Mouse (Mus musculus) liver, embryonic 14.5 days (tissue): ENCODE measurements at regions not wholly inside any gene's neighbourhood (a gene's known extent, or its start where the extent isn't known, plus 50 kb on each side); places are given as distances from the start of the nearest gene placed in this dataset.

Experiments
- CTCF ChIP-seq: IDR thresholded peaks from 2 replicates; pipeline ENCODE4 v1.5.1; 2016; ENCODE audit warnings: antibody characterized with exemption, low read depth, control low read depth
- EP300 ChIP-seq: IDR thresholded peaks from 2 replicates; pipeline ENCODE4 v1.6.1; 2016; ENCODE audit warnings: antibody characterized with exemption, low read depth

DNA sequence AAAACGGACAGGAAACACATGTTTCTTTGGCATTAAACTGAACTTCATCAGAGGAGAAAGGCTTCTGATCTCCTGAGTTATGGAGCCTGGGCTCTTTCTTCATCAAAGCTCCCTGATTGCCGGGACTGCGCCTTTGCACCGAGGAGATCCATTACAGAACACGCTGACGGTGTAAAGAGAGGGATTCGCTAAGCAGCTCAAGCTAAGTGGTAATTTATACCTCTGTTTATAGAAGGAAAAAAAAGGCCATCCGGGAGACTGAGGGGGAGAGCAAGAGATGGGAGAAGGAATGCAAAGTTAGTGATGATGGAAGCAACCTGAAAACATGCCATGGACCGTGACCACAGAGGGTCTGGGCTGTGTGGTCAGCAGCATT is 77.2 kb upstream of the Tmem72 start:
- no peak for TF ChIP-seq CTCF
- TF ChIP-seq EP300 = no peak
